Mouse (Mus musculus): ENCODE results near the gene Ech1. TPM values are rescaled to one million over a fixed set of nuclear protein-coding genes. Genes with fewer than 3 reads are reported as not detected.
A peak's percentile ranks its signal among the peaks of the same experiment; 100 is the strongest.

Gene Ech1
- 175 and 195 TPM in 2 replicates for polyA plus RNA-seq (2015; fragmentation: Nextera tagmentation; extraction: Ambion mirVana)

- Histone ChIP-seq H3K9ac (peak within 1 kb of the TSS; percentile 52; the same call in 1 of the 2 replicates), H3K4me1 (peaks cover 24% of the 10 kb centered on the region; the same call in 1 of the 2 replicates), H3K36me3 (peaks cover 27% of the 10 kb centered on the region), H3K4me3 (replicated peaks) (peak within 1 kb of the TSS; percentile 49), H3K9me3 (no peaks in the 10 kb centered on the region), H3K27ac (peak within 1 kb of the TSS; percentile 91), H3K4me2 (peak within 1 kb of the TSS; percentile 48), H3K27me3 (replicated peaks) (no peaks in the 10 kb centered on the region)
- peak; percentile 73; the same call in 1 of the 2 replicates for ATAC-seq (ENCODE audit: insufficient read depth, low FRiP score, low read depth)
- 2% methylated on average over 33 of the region's 33 CpGs for WGBS
These were observed at the start of gene Ech1 for GRCm38 (mm10) chr7:28824941-28825685. TSS of gene Ech1 (plus strand) at chr7:28825217.

- H3K36me3 ChIP-seq = 0 out of 2 replicates have a peak, but pooled peaks cover 3% of the 10 kb centered on the region
- H3K27me3 ChIP-seq (replicated peaks) = no peaks in the 10 kb centered on the region
- no peaks in the 10 kb centered on the region for H3K9me3 ChIP-seq
- H3K4me3 ChIP-seq (replicated peaks) = no peak overlapping the region
- H3K4me1 ChIP-seq = peaks cover 15% of the 10 kb centered on the region
- H3K9ac ChIP-seq = no peak overlapping the region
- H3K4me2 ChIP-seq = no peak overlapping the region
- ATAC-seq (ENCODE audit: insufficient read depth, low FRiP score, low read depth) = no peak
- 83% methylated on average over 9 of the region's 9 CpGs for WGBS
- no peak overlapping the region for H3K27ac ChIP-seq
These were observed 46.2 kb upstream of the Ech1 start for GRCm38 (mm10) chr7:28778825-28779224.

GRCm38 (mm10) chr7:28780067-28780658 is 44.9 kb upstream of the Ech1 start:
- WGBS = 40% methylated on average over 6 of the region's 6 CpGs
- H3K4me2 ChIP-seq = no peak overlapping the region
- H3K27me3 ChIP-seq (replicated peaks) = no peaks in the 10 kb centered on the region
- ATAC-seq (ENCODE audit: insufficient read depth, low FRiP score, low read depth) = peak; percentile 68
- 0 out of 2 replicates have a peak, but pooled peaks cover 3% of the 10 kb centered on the region for H3K36me3 ChIP-seq
- no peak overlapping the region for H3K9ac ChIP-seq
- no peaks in the 10 kb centered on the region for H3K9me3 ChIP-seq
- H3K4me1 ChIP-seq = peaks cover 15% of the 10 kb centered on the region
- no peak overlapping the region for H3K4me3 ChIP-seq (replicated peaks)
- H3K27ac ChIP-seq = peak overlapping the region; percentile 83

- 0 out of 2 replicates have a peak overlapping the region, but pooled peaks have one; percentile 83 for H3K27ac ChIP-seq
- H3K27me3 ChIP-seq (replicated peaks) = no peaks in the 10 kb centered on the region
- 74% methylated on average over 7 of the region's 7 CpGs for WGBS
- H3K4me3 ChIP-seq (replicated peaks) = no peak overlapping the region
- no peak overlapping the region for H3K4me2 ChIP-seq
- no peak overlapping the region for H3K9ac ChIP-seq
- no peak for ATAC-seq (ENCODE audit: insufficient read depth, low FRiP score, low read depth)
- 0 out of 2 replicates have a peak, but pooled peaks cover 1% of the 10 kb centered on the region for H3K36me3 ChIP-seq
- H3K4me1 ChIP-seq = peaks cover 15% of the 10 kb centered on the region
- no peaks in the 10 kb centered on the region for H3K9me3 ChIP-seq
These were observed 44.2 kb upstream of the Ech1 start for GRCm38 (mm10) chr7:28780857-28781256.

GRCm38 (mm10) chr7:28781261-28781663 is 43.8 kb upstream of the Ech1 start:
- H3K36me3 ChIP-seq = no peaks in the 10 kb centered on the region
- no peaks in the 10 kb centered on the region for H3K9me3 ChIP-seq
- H3K27ac ChIP-seq = peak overlapping the region; percentile 83; the same call in 1 of the 2 replicates
- H3K4me2 ChIP-seq = no peak overlapping the region
- H3K4me1 ChIP-seq = peaks cover 15% of the 10 kb centered on the region
- 86% methylated on average over 8 of the region's 8 CpGs for WGBS
- no peak overlapping the region for H3K4me3 ChIP-seq (replicated peaks)
- no peak overlapping the region for H3K9ac ChIP-seq
- H3K27me3 ChIP-seq (replicated peaks) = no peaks in the 10 kb centered on the region
- no peak for ATAC-seq (ENCODE audit: insufficient read depth, low FRiP score, low read depth)

- H3K36me3 ChIP-seq = no peaks in the 10 kb centered on the region
- H3K27me3 ChIP-seq (replicated peaks) = no peaks in the 10 kb centered on the region
- no peaks in the 10 kb centered on the region for H3K9me3 ChIP-seq
- ATAC-seq (ENCODE audit: insufficient read depth, low FRiP score, low read depth) = no peak
- WGBS = 68% methylated on average over 5 of the region's 5 CpGs
- H3K4me3 ChIP-seq (replicated peaks) = no peak overlapping the region
- no peak overlapping the region for H3K4me2 ChIP-seq
- H3K9ac ChIP-seq = no peak overlapping the region
- H3K27ac ChIP-seq = no peak overlapping the region
- H3K4me1 ChIP-seq = peaks cover 25% of the 10 kb centered on the region
These were observed 39.9 kb upstream of the Ech1 start for GRCm38 (mm10) chr7:28785161-28785560.

GRCm38 (mm10) chr7:28787884-28788283 is 37.1 kb upstream of the Ech1 start:
- 84% methylated on average over 9 of the region's 9 CpGs for WGBS
- H3K9me3 ChIP-seq = no peaks in the 10 kb centered on the region
- H3K4me1 ChIP-seq = peaks cover 15% of the 10 kb centered on the region
- H3K4me3 ChIP-seq (replicated peaks) = no peak overlapping the region
- ATAC-seq (ENCODE audit: insufficient read depth, low FRiP score, low read depth) = no peak
- no peak overlapping the region for H3K27ac ChIP-seq
- H3K27me3 ChIP-seq (replicated peaks) = no peaks in the 10 kb centered on the region
- H3K9ac ChIP-seq = no peak overlapping the region
- no peak overlapping the region for H3K4me2 ChIP-seq
- H3K36me3 ChIP-seq = no peaks in the 10 kb centered on the region

- Histone ChIP-seq H3K27ac (peak within 1 kb of the TSS; percentile 23; the same call in 1 of the 2 replicates), H3K27me3 (replicated peaks) (no peaks in the 10 kb centered on the region), H3K4me1 (peaks cover 15% of the 10 kb centered on the region), H3K36me3 (no peaks in the 10 kb centered on the region), H3K4me2 (no peak within 1 kb of the TSS), H3K9ac (no peak within 1 kb of the TSS), H3K9me3 (no peaks in the 10 kb centered on the region), H3K4me3 (replicated peaks) (no peak within 1 kb of the TSS)
- ATAC-seq (ENCODE audit: insufficient read depth, low FRiP score, low read depth) = no peak
- 49% methylated on average over 5 of the region's 5 CpGs for WGBS
These were observed 36.5 kb upstream of the Ech1 start, which contains the start of gene Rinl for GRCm38 (mm10) chr7:28788307-28789195. TSS of gene Rinl (plus strand) at chr7:28788969.

- H3K27me3 ChIP-seq (replicated peaks) = no peaks in the 10 kb centered on the region
- no peaks in the 10 kb centered on the region for H3K36me3 ChIP-seq
- H3K4me3 ChIP-seq (replicated peaks) = no peak overlapping the region
- ATAC-seq (ENCODE audit: insufficient read depth, low FRiP score, low read depth) = no peak
- H3K27ac ChIP-seq = peak overlapping the region; percentile 23; the same call in 1 of the 2 replicates
- H3K4me2 ChIP-seq = no peak overlapping the region
- WGBS = 46% methylated on average over 3 of the region's 3 CpGs
- H3K9me3 ChIP-seq = no peaks in the 10 kb centered on the region
- H3K9ac ChIP-seq = no peak overlapping the region
- peaks cover 15% of the 10 kb centered on the region for H3K4me1 ChIP-seq
These were observed 35.8 kb upstream of the Ech1 start for GRCm38 (mm10) chr7:28789235-28789634.

GRCm38 (mm10) chr7:28790066-28790806 is 34.8 kb upstream of the Ech1 start:
- Histone ChIP-seq H3K9ac (no peak overlapping the region), H3K4me2 (no peak overlapping the region), H3K27ac (peak overlapping the region; percentile 23; the same call in 1 of the 2 replicates), H3K36me3 (no peaks in the 10 kb centered on the region), H3K4me3 (replicated peaks) (no peak overlapping the region), H3K4me1 (peaks cover 15% of the 10 kb centered on the region), H3K9me3 (no peaks in the 10 kb centered on the region), H3K27me3 (replicated peaks) (no peaks in the 10 kb centered on the region)
- 58% methylated on average over 8 of the region's 8 CpGs for WGBS
- ATAC-seq (ENCODE audit: insufficient read depth, low FRiP score, low read depth) = no peak

- Histone ChIP-seq H3K9me3 (no peaks in the 10 kb centered on the region), H3K4me2 (no peak overlapping the region), H3K4me3 (replicated peaks) (no peak overlapping the region), H3K27me3 (replicated peaks) (no peaks in the 10 kb centered on the region), H3K36me3 (no peaks in the 10 kb centered on the region), H3K27ac (no peak overlapping the region), H3K9ac (no peak overlapping the region), H3K4me1 (peaks cover 18% of the 10 kb centered on the region)
- ATAC-seq (ENCODE audit: insufficient read depth, low FRiP score, low read depth) = no peak
These were observed 33.3 kb upstream of the Ech1 start for GRCm38 (mm10) chr7:28791706-28792105.
